Mouse (Mus musculus) kidney, postnatal 25 days (tissue): Measurements from ENCODE around the gene Lekr1.

Experiments
- DNase-seq, 2 experiments: peaks; one replicate each; pipeline ENCODE4 v3.0.0; 2021; ENCODE audit warnings: mixed read lengths in 2 of 2

Lekr1 gene

DNA sequence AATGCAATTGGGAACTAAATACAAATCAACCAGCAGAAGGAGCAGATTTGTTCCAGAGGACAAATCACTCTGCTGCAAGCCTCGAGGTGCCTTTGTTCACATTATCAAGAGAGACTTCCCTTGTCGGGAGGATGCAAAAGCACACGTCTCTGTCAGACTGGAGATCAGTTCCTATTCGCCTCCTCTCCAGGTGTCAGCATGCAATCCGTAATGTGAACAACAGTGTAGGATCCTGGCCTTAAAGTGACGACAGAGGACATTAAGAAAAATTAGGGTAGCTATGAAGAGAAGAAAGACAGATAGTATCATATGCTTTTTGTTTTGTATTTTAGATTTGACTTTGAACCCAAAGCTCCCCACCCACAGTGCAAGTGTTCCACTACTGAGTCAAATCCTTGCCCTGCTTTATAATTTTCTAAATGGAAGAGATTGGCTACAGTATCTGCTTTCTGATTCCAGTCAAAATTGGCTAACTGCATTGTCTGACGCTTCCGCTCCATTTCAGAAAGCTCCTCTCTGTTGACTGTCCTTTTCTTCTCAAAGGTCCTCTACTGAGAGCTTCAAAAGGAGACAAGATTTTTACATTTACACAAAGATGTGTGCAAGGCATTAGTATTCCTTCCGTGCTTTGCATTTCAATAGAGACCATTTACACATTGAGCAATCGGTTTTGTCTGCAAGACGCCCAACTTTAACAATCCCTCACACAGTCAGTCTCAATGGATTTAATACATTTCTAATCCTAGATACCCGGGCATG, 8.9 kb upstream of the Lekr1 start:
- DNase-seq, result no peak

DNA sequence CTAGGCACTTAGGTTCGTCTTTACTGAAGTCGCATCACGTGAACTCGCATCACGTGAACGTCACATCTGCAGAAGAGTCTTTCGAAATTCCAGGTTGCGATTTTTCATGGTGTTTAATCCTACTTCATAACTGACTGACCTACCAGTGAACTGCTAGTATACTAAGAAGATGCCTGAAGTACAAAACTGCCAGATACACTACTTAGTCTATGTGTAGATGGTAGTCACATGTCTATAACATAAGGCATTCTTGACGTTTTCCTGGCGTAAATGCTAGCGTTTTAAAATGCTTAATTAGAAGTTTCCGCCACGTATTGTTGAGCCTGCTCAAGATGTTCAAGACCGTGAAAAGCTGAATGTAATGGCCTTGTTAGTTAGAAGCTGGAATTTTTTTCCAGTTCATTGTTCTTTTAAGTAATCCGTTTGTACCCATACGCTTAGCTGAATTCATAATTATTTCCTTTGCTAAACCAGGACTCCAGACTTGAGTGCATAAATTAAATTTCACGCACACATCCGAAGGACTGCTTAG, 7.9 kb upstream of the Lekr1 start:
- DNase-seq, result no peak

DNA sequence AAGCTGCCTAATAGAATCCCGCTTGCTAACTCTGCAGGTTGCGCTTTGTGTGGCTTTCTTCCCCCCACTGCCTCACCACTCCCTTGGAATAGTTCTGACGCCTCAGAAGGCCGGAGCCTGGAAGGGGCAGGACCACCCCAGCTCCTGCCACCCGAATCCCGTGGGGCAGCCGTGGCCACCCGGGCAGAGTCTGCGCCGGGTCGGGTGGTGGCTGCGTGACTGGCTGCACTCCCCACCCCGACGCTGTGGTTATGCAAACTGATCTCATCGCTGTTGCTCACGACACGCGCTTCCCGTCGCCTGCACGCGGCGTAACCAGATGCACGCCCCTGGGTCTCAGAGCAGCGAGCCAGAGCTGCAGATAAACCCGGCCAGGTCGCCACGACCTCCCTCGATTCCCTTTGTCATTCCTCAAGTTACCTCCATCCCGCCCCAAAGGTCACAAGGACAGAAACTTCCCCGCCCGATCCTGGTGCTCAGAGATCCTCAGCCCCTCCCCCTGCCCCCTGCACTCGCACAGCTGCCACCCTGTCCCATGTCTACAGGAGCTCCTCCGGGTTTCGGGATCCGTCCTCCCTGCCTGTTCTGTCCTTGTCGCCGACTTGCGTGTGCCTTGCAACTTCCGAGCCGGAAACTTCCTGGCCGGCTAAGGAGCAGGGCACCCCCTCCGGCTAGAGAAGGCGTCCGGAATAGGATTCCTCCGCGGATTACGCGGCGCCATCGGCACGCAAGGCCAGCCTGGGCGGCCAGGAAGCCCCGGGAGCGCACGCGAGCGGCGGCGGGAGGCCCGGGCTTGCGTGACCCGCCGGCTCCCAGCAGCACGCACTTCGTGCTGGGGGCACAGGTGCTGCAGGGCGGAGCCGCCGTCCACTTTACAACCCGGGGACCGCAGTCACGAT, 7.1 kb upstream of the Lekr1 start:
- peak; percentile 76 to 86 for DNase-seq

DNA sequence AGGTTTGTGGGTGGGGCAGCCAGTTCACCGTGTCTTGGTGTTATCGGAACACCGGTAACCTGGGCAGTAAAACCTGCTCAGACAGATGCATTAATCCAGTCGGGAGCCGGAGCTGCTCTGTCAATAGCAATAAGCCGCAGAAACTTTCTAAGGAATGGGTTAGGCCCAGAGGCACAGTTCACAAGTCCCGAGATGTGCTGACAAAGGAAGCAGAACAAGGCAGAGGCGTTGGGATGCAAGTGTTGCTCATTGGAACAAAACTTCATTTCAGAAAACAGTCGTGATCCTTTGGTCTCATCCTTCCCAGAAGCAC, 6.5 kb upstream of the Lekr1 start:
- no peak for DNase-seq

DNA sequence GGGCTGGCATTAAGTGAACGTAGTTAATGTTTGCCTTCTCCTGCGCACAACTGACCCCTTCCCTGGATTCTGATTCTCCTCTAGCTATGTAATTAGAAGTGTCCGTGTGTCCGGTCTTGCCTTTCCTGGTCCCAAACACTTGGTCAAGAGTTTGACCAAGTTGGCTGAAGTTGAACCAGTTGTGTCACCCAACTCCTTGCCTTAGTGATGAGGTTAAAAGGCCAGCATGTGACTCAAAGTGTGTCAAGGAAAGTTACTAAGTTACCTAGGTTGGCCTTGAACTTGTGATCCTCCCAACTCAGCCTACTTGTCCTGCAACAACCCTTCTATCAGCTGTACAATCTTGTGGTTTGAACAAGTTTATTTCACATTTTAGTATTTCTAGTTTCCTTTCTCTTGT, 5.7 kb upstream of the Lekr1 start:
- DNase-seq, result peak in 1 of 2 experiments; percentile 43

DNA sequence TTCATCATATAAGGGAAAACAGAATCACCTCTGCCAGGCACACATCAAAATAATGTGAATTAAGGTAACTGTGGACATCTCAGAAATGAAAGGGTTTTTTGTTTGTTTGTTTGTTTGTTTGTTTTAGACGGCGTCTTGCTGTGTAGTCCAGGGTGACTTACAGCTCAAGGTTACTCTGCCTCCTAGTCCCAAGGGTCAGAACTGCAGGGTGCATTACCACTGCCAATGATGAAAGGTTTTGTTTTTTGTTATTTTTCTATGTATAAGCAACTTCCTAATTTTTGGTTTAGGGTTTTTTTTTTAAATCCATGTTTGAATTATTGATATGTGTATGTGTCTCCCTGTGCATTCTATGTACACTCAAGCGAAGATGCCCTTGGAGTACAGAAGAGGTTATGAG, 4.3 kb upstream of the Lekr1 start:
- DNase-seq, result no peak

DNA sequence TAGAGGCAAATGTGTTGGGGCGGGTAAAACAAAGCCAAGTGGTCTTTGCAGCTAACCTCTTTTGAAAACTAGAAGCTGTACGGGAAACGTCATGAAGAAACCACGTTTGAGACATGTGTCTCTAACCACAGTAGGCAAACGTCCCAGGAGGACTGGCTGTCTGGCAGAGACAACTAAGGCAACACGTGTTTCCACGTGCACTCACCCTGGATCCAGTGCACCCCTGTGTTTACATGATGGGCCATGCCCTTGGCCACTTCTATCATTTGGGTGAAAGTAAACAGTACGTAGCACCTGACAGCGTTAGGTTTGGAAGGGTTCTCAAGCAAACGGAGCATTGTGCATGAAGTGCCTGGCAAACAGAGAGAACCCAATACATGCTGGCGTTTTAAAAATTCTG, 2.9 kb upstream of the Lekr1 start:
- peak in 1 of 2 experiments; percentile 36 for DNase-seq

DNA sequence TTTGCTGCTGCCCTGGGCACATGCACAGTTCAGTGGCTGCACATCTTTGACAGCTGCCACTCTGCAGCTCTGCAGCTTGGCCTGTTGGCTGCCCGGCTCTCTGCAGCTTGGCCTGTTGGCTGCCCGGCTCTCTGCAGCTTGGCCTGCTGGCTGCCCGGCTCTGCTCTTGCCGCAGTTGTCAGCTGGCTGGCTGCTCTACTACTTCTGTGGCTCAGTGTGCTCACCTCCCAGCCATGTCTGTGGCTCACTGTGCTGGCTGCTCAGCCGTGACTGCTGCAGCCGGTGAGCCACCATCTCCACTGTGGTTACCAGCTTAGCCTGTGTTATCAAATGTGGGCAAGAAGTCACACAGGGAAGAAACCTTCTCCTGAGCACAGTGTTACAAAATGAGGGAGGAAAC, 4.2 kb downstream of the Lekr1 start:
- peak; percentile 18 to 45 for DNase-seq

DNA sequence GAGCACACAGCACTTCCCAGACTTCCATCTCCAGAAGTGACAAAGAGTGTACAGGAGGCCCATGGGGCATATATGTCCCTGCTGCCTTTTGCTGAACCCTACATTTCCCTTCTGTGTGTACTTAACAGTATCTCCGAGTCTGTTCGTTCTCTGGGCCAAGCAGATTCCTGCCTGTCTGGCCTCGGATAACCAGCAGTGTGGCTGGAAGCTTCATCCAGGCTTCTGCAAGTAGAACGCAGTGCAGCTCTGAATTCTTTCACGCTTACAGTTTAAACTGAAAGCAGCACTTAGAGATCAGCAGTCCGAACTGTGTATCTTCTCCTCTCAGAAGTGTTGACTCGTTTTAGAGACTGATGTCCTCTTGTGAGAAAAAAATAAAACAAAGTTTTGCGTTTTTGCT, 7.7 kb downstream of the Lekr1 start:
- DNase-seq, result peak; percentile 25 to 38

DNA sequence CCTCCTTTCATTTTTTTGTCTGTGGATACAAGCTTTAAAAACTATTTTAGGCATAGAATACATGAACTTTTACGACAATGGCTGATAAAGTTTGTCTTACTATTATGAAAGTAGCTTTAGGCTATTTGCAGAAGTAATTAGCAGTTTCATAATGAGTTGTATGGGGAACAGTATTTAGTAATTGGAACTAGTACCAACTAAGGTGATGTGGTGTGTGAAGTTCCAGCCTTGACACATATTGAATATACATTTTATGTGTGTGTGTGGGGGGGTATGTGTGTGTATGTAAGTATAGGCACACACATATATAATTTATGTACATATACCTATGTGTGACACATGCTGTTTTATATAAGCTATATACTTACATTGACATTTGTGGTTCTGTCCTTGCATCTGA, 14.6 kb downstream of the Lekr1 start:
- DNase-seq, result no peak

DNA sequence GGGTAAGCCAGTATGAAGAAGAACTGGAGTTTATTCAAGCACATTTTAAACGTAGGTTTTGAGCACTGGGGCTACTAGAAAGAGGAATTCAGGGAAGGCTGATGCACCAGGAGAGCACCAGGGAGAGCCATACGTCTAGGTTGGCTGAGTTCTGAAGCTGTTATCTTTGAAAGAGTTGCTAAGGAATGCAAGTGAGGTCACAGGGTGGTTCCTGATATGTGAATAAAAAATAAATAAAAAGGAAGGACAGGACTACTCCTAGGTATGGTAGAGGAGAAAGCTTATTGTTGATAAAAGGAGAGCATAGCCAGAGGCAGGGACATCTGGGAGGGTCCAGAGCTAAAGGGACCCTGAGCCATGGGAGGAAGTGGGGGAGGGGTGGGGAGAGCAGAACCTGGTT, 23.7 kb downstream of the Lekr1 start:
- DNase-seq, result no peak

DNA sequence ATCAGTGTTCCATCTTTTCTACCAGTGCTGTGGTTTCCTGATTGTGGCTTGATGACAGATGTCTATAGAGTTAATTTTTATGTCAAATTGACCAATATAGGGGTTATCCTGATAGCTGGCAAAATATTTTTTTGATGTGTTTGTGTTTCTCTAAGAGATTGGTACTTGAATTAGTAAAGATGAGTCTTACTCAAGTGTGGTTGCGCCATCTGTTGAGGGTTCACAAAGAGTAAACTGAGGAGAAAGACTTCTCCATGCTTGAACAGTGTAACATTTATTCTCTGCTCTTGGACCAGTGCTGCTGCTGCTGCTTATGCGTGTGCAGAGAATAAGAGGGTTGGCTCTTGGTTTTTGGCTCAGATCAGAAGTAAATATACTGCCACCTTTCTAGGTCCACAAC, 24.8 kb downstream of the Lekr1 start:
- DNase-seq, result no peak

DNA sequence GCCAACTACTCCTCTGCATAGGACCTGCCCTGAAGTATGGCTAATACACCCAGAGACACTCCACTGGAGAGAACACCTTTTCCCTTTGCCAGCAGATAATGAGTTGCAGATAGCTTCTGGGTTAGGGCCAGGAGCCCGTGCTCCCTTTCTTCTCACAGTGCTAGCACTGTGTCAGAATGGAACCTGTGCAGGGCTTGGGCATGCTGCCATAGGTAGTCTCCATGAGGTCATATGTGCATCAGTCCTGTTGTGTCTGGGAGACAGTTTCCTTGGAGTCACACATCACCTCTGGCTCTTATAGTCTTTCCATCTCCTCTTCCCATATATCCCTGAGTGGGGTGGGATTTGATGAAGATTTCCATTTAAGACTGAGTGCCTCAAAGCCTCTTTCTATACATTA, 33.7 kb downstream of the Lekr1 start:
- no peak for DNase-seq

DNA sequence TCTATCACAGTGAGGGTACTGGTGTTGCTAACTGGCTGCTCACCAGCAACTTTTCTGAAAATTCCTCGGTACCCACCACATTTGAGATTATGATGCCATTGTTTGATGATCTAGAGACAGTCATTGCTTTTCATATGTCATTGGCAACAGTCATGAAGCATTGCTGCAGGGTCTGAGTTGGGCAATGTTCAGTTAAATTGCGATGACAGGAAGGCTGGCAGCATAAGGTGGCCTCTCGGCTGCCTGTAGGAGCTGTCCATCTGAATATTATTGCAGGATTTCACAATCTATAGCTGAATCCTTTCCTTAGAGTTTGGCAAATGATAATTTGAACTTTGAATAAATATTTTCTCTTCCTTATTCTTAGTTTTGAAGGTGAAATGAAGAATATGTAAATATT, 48.3 kb downstream of the Lekr1 start:
- DNase-seq, result no peak

DNA sequence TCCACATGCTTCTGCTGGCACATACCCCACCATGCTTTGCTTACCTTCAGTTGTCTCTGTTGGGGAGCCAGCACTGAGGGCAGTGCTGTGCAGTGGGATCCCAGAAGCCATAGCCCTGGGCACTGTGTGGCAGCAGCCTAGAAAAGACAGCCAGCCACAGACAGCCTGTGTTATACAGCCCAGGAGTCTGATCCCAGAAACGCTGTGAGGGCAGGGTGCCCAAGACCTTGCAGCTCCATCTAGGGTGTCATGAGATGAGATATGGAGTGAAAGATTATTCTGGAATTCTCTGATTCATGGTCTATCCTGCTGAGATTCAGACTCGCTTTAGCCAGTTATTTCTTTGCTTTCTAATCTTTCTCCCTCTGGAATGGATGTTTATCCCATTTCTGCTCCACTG, 51.4 kb downstream of the Lekr1 start:
- DNase-seq, result no peak

DNA sequence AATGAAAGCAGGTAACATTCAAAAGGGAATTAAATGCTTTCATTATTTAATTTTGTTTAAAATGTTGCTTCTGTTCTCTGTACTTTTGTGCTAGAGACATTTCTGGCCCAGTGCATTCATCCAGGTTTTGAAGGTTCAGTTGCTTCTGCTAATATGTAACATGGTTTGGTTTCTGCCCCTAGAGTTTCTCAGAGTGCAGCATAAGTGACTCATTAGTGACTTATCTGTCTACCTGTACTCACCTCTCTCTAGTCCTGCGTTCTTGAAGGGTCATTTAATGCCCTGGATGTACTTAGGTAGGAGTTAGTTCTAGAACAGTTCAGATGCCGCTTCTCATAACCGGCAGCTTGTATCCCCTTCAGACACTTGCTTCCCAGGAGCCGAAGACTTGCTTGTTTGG, 56.9 kb downstream of the Lekr1 start:
- DNase-seq, result peak; percentile 13 to 35

DNA sequence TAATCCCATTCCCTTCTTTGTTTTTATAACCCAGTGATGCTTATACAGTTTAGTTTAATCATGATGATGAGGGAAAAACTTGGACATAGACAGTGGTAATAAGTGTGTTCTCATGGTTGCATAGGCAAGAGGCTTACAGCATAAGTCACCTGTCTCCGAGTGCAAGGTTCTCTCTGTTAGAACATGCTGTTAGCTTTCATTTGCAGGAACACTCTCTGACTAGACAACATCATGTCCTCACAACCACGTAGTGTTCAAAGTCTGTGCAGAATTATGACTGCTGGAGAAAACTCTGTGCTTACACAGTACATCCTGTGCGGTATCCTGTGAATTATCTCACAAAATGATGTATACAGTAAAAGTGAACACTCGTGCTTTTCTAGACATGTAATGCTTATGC, 57.6 kb downstream of the Lekr1 start:
- DNase-seq, result no peak

DNA sequence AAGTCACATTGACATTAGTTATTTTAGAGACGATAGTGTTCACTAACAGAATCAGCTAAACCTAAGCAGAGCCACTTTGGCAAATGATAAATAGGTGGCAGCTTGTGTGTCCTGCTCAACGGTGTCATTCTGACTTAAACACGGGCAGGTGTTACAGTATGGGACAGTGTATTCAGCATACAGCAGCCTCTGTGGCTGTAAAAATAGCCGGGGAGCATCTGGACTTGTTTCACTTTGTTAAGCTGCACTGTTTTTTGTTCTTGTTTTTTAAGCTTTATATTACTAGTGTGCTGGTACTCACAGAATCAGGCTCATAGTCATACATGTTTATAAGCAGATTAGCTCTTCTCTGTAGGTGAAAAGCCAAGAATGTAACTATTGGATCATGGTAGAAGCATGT, 71.8 kb downstream of the Lekr1 start:
- no peak for DNase-seq

DNA sequence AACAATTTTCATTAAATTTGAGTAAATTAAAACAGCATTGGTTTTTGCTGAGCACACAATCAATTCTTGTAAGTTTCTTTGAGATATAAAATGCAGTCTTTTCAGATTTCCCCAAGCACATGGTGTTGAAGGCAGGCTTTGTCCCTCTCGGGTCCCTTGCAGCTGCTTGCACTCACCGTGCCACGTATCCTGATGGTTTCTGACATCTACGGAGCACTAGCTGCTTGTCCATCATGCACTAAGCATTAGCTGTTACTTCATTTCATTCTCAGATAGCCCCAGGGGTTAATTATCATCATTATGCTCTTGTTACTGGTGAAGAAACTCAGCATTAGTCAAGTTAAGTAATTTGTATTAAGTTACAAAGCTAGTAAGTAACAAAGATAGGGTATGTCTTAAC, 78.9 kb downstream of the Lekr1 start:
- DNase-seq, result no peak

DNA sequence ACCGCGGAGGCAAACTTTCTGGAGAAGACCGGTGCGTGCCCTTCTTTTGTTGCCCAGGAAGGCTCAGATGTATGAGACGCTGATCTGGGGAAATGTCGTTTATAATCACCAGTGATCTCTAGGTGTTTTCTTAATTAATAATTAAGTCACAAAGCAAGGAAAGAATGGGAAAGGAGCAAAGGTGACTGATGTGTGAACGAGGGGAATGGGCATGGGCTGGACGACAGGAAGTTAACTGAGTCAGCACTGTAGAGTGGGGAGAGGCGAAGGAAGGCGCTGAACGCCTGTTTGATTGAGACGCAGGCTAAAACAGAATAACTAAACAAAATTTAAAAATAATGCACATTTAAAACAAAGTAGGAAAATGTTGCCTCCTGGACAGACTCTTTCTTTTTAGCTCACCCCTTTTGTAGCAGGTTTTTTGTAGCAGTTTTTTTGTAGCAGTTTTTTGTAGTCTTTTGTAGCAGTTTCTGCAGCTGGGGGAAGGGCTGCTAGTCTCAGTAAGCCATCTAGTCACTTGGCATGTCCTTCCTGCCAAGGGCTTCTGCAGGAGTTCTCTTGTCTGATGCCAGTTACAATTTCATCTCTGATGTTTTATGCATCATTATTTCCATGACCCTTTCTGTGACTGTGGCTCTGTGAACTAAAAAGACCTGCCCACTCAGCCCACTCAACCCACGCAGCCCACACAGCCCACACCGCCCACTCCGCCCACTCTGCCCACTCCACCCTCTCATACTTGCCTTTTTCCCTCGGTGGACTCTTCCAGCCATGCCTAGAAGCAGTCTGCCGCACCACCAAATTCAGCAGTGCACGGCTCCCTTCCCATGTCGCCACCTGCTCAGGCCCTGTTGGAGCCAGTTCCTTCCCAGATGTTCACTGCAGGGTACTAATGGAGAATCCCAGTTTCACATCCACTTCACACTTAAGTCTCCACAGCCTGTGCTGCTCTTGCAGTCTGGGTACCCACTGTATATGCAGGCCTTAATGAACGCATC, 98.8 kb downstream of the Lekr1 start:
- DNase-seq, result peak; percentile 32 to 56

DNA sequence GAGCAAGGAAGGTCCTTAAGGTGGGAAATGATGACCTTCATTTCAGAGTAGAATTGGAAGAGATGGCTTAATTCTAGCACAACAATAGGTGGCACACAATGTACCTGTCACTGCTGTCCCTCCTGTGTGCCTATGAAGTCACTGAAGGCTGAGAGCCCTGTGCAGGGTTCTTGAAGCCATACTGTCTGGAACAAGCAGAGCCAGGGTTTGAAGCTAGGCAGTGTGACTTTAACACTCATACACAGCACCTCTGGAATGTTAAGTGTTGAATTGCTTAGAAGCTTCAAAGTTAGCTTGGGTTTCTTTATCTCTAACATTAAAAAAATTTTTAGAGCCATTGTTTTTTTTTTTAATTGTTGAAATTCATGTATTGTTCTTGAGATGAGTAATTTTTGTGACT, 100.4 kb downstream of the Lekr1 start:
- no peak for DNase-seq

DNA sequence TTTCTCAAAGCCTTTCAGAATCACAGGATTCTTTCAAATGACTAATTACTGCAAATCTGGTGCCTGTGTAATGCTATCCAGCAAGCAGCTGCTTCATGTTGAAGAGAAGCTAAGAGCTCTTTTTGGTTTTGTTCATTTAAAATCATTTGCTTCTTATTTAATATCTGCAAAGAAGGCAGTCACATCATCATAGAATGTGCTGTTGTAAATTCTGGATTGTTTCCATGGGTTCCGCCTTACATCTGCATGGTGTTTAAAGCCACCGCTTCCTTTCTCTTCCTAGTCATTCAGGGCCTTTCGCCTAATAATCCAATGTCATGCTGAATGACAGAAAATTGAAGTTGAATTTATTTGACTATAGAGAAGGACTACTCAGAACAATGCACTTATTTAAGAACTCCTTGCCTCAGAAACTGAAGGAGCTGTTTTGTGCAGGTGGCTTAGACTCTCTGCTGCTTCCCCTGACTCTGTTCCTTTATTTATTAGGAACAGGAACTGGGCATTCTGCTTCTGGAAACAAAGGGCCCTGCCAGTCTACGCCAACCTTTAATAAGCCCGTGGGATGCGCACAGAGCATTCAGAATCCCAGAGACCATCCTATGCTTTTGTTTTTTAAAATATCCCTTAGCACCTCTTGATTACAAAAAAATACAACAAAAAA, 101.3 kb downstream of the Lekr1 start:
- no peak for DNase-seq
